Mouse (Mus musculus): Measurements from ENCODE around the gene Ulk1. TPM values are rescaled to one million over a fixed set of nuclear protein-coding genes. Genes with fewer than 3 reads are reported as not detected.

The Ulk1 gene
- total RNA-seq, 2 experiments from 2014 or later: 63.5 to 81.7 TPM

DNA sequence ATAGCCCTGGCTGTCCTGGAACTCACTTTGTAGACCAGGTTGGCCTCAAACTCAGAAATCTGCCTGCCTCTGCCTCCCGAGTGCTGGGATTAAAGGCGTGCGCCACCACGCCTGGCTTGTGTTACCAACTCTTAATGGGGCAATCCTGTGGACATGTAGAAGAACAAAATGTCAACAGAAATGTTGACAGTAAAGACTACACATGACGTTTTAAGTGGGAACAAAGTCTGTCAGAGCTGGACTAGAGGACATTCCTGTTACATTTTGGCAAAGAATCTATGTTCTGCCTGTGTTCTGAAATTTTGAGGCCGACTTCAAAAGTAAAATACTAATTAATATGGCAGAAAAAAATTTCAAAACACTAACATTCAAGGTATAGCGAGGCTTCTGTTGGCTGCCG is 46.0 kb downstream of the Ulk1 start:
- DNase-seq: no peak

GRCm38 (mm10) chr5:110745021-110745420 is 64.9 kb downstream of the Ulk1 start:
- no peak for DNase-seq

- DNase-seq: no peak
These were observed 70.2 kb downstream of the Ulk1 start for GRCm38 (mm10) chr5:110739496-110740275.

GRCm38 (mm10) chr5:110735606-110736005 is 74.3 kb downstream of the Ulk1 start:
- no peak for DNase-seq

Other genes with a start within 250 kb of the Ulk1 start
- gene Noc4l, start 156.7 kb downstream of the Ulk1 start, total RNA-seq (2021): 10 to 100 TPM; 20.0 to 24.7 TPM
- gene Ddx51, start 156.6 kb downstream of the Ulk1 start, total RNA-seq (2021): 10 to 100 TPM; 26.0 to 28.8 TPM
- gene Ep400, start 39.4 kb downstream of the Ulk1 start, total RNA-seq (2021): 100 to 1,000 TPM in 1 of 2 experiments, 10 to 100 TPM in 1; 92.7 to 113 TPM
- gene Pus1, start 29.4 kb downstream of the Ulk1 start, total RNA-seq (2021): 10 to 100 TPM; 17.7 to 20.2 TPM
- gene Hscb, start 29.7 kb upstream of the Ulk1 start, total RNA-seq (2021): 10 to 100 TPM; 11.7 to 16.2 TPM
- gene Chek2, start 29.9 kb upstream of the Ulk1 start, total RNA-seq (2021): 1 to 10 TPM; 1.8 to 2.5 TPM
- gene Ttc28, start 69.7 kb upstream of the Ulk1 start, total RNA-seq (2021): 10 to 100 TPM; 12.7 to 13.0 TPM